Mouse (Mus musculus) hindbrain, embryonic 11.5 days (tissue): ENCODE results near the gene Atpaf2. TPM values are rescaled to one million over a fixed set of nuclear protein-coding genes. Genes with fewer than 3 reads are reported as not detected.
A peak's percentile ranks its signal among the peaks of the same experiment; 100 is the strongest.

Source experiments
- ATAC-seq: fragments of 200-750 bp; cut with Nextera tagmentation; 2 replicates; pipeline ENCODE4 v1.8.0; 2017; ENCODE audit warnings: mild to moderate bottlenecking, moderate TSS enrichment, moderate library complexity; ENCODE audit not compliant: low FRiP score
- DNase-seq: peaks from one replicate; pipeline ENCODE4 v3.0.0-alpha.2; 2015; ENCODE audit warnings: low spot score
- H3K27ac ChIP-seq: fragments of 300-500 bp; sonication (generic); 2 replicates; pipeline ENCODE4 v1.5.1; 2014; ENCODE audit warnings: mild to moderate bottlenecking, low read depth, low read length
- H3K27me3 ChIP-seq: fragments of 300-500 bp; sonication (generic); 2 replicates; pipeline ENCODE4 v1.6.1; 2014; ENCODE audit warnings: mild to moderate bottlenecking, low read length, moderate library complexity, mixed read lengths; ENCODE audit not compliant: control insufficient read depth, insufficient read depth
- H3K36me3 ChIP-seq: fragments of 300-500 bp; sonication (generic); 2 replicates; pipeline ENCODE4 v1.6.1; 2014; ENCODE audit warnings: mild to moderate bottlenecking, low read length, moderate library complexity, mixed read lengths; ENCODE audit not compliant: control insufficient read depth, insufficient read depth
- H3K4me1 ChIP-seq: fragments of 300-500 bp; sonication (generic); replicated peaks from 2 replicates; pipeline ENCODE4 v1.6.1; 2014; ENCODE audit warnings: low read length, mixed read lengths; ENCODE audit not compliant: control insufficient read depth, insufficient read depth
- H3K4me2 ChIP-seq: fragments of 300-500 bp; sonication (generic); replicated peaks from 2 replicates; pipeline ENCODE4 v1.6.1; 2014; ENCODE audit warnings: mild to moderate bottlenecking, low read depth, low read length
- H3K4me3 ChIP-seq: fragments of 300-500 bp; sonication (generic); 2 replicates; pipeline ENCODE4 v1.5.1; 2014; ENCODE audit warnings: low read depth, low read length
- H3K9ac ChIP-seq: fragments of 300-500 bp; sonication (generic); 2 replicates; pipeline ENCODE4 v1.6.1; 2014; ENCODE audit warnings: low read depth, low read length
- H3K9me3 ChIP-seq: fragments of 300-500 bp; sonication (generic); 2 replicates; pipeline ENCODE4 v1.6.1; 2016; ENCODE audit warnings: low read length; ENCODE audit not compliant: control insufficient read depth
- WGBS: fragments of 180-500 bp; shearing (Covaris S2); extraction: QIAGEN DNeasy Blood & Tissue Kit; methylation state at CpG from one replicate; pipeline ENCODE4 v1.1.7; 2014; 5-methylcytosine and 5-hydroxymethylcytosine counted together
- polyA plus RNA-seq: library from polyadenylated mRNA; unstranded; fragments of >200 nt; fragmentation: Nextera tagmentation; extraction: Ambion mirVana; gene quantifications from 2 replicates; pipeline ENCODE4 v1.2.1, GENCODE M21; 2014

Atpaf2 gene
- polyA plus RNA-seq, 1 experiment from 2014 or later, result 38.0 TPM

GRCm38 (mm10) chr11:60385946-60386345, 32.3 kb downstream of the Atpaf2 start:
- Histone ChIP-seq H3K9me3 (no peaks in the 10 kb centered on the region), H3K27me3 (peaks cover 2% of the 10 kb centered on the region; the same call in 1 of the 2 replicates), H3K36me3 (no peaks in the 10 kb centered on the region), H3K4me3 (no peak overlapping the region), H3K4me2 (no peak overlapping the region), H3K27ac (no peak overlapping the region), H3K9ac (no peak overlapping the region), H3K4me1 (peaks cover 7% of the 10 kb centered on the region; the same call in 1 of the 2 replicates)
- 87% methylated on average over 5 of the region's 5 CpGs for WGBS
- DNase-seq, result no peak
- ATAC-seq, result no peak

GRCm38 (mm10) chr11:60384762-60385421, 33.4 kb downstream of the Atpaf2 start:
- H3K4me1 ChIP-seq, result peaks cover 7% of the 10 kb centered on the region; the same call in 1 of the 2 replicates
- peak overlapping the region; percentile 87 for H3K27ac ChIP-seq
- no peaks in the 10 kb centered on the region for H3K36me3 ChIP-seq
- peaks cover 2% of the 10 kb centered on the region; the same call in 1 of the 2 replicates for H3K27me3 ChIP-seq
- no peaks in the 10 kb centered on the region for H3K9me3 ChIP-seq
- peak overlapping the region; percentile 44 for H3K4me2 ChIP-seq
- peak; percentile 78 for ATAC-seq
- H3K4me3 ChIP-seq, result no peak overlapping the region
- 1% methylated on average over 16 of the region's 16 CpGs for WGBS
- DNase-seq, result peak; percentile 63
- peak overlapping the region; percentile 64 for H3K9ac ChIP-seq

- H3K4me3 ChIP-seq, result no peak overlapping the region
- H3K9ac ChIP-seq, result no peak overlapping the region
- no peak overlapping the region for H3K27ac ChIP-seq
- no peaks in the 10 kb centered on the region for H3K9me3 ChIP-seq
- ATAC-seq (no peak), DNase-seq (no peak)
- H3K4me1 ChIP-seq, result peaks cover 7% of the 10 kb centered on the region; the same call in 1 of the 2 replicates
- H3K36me3 ChIP-seq, result no peaks in the 10 kb centered on the region
- 94% methylated on average over 6 of the region's 6 CpGs for WGBS
- no peak overlapping the region for H3K4me2 ChIP-seq
- peaks cover 2% of the 10 kb centered on the region; the same call in 1 of the 2 replicates for H3K27me3 ChIP-seq
These were observed 34.7 kb downstream of the Atpaf2 start for GRCm38 (mm10) chr11:60383518-60383917.

- Histone ChIP-seq H3K4me2 (no peak overlapping the region), H3K4me1 (no peaks in the 10 kb centered on the region), H3K9ac (no peak overlapping the region), H3K4me3 (no peak overlapping the region), H3K27me3 (no peaks in the 10 kb centered on the region), H3K36me3 (no peaks in the 10 kb centered on the region), H3K9me3 (no peaks in the 10 kb centered on the region), H3K27ac (no peak overlapping the region)
- DNase-seq (no peak), ATAC-seq (no peak)
- 88% methylated on average over 6 of the region's 6 CpGs for WGBS
These were observed 43.8 kb downstream of the Atpaf2 start for GRCm38 (mm10) chr11:60374481-60374880.

GRCm38 (mm10) chr11:60370431-60370830, 47.8 kb downstream of the Atpaf2 start:
- Histone ChIP-seq H3K4me2 (no peak overlapping the region), H3K4me3 (no peak overlapping the region), H3K27me3 (no peaks in the 10 kb centered on the region), H3K9ac (no peak overlapping the region), H3K4me1 (peaks cover 3% of the 10 kb centered on the region; the same call in 1 of the 2 replicates), H3K9me3 (no peaks in the 10 kb centered on the region), H3K27ac (no peak overlapping the region), H3K36me3 (no peaks in the 10 kb centered on the region)
- 91% methylated on average over 13 of the region's 13 CpGs for WGBS
- ATAC-seq, result no peak
- no peak for DNase-seq

- peaks cover 3% of the 10 kb centered on the region; the same call in 1 of the 2 replicates for H3K4me1 ChIP-seq
- H3K27me3 ChIP-seq, result no peaks in the 10 kb centered on the region
- H3K36me3 ChIP-seq, result no peaks in the 10 kb centered on the region
- H3K27ac ChIP-seq, result no peak overlapping the region
- DNase-seq, result no peak
- H3K9ac ChIP-seq, result no peak overlapping the region
- 70% methylated on average over 4 of the region's 4 CpGs for WGBS
- ATAC-seq, result no peak
- H3K4me2 ChIP-seq, result no peak overlapping the region
- no peaks in the 10 kb centered on the region for H3K9me3 ChIP-seq
- H3K4me3 ChIP-seq, result no peak overlapping the region
These were observed 48.8 kb downstream of the Atpaf2 start for GRCm38 (mm10) chr11:60369448-60369847.

GRCm38 (mm10) chr11:60368909-60369308, 49.3 kb downstream of the Atpaf2 start:
- DNase-seq, result no peak
- Histone ChIP-seq H3K9ac (no peak overlapping the region), H3K27me3 (no peaks in the 10 kb centered on the region), H3K4me2 (no peak overlapping the region), H3K27ac (no peak overlapping the region), H3K36me3 (no peaks in the 10 kb centered on the region), H3K4me1 (peaks cover 3% of the 10 kb centered on the region; the same call in 1 of the 2 replicates), H3K4me3 (no peak overlapping the region), H3K9me3 (no peaks in the 10 kb centered on the region)
- ATAC-seq, result no peak
- WGBS, result 78% methylated on average over 4 of the region's 4 CpGs

- no peak for ATAC-seq
- Histone ChIP-seq H3K9ac (no peak overlapping the region), H3K4me3 (no peak overlapping the region), H3K9me3 (no peaks in the 10 kb centered on the region), H3K27ac (no peak overlapping the region), H3K27me3 (no peaks in the 10 kb centered on the region), H3K36me3 (no peaks in the 10 kb centered on the region), H3K4me2 (no peak overlapping the region), H3K4me1 (peaks cover 3% of the 10 kb centered on the region; the same call in 1 of the 2 replicates)
- DNase-seq, result no peak
- WGBS, result 88% methylated on average over 3 of the region's 3 CpGs
These were observed 51.0 kb downstream of the Atpaf2 start for GRCm38 (mm10) chr11:60367256-60367655.
